Mouse (Mus musculus) stomach, postnatal 0 days (tissue): ENCODE results near the gene Rbm3. TPM values are rescaled to one million over a fixed set of nuclear protein-coding genes. Genes with fewer than 3 reads are reported as not detected.

Experiments used
- ATAC-seq: fragments of 200-750 bp; cut with Nextera tagmentation; 2 replicates; pipeline ENCODE4 v1.8.0; 2017; ENCODE audit not compliant: low FRiP score, low TSS enrichment
- DNase-seq: peaks from one replicate; pipeline ENCODE4 v3.0.0-alpha.2; 2016; ENCODE audit warnings: low spot score
- H3K27ac ChIP-seq: fragments of 300-500 bp; sonication (generic); replicated peaks from 2 replicates; pipeline ENCODE4 v1.5.1; 2014; ENCODE audit warnings: mild to moderate bottlenecking, control low read depth
- H3K27me3 ChIP-seq: fragments of 300-500 bp; sonication (generic); 2 replicates; pipeline ENCODE4 v1.6.1; 2014; ENCODE audit warnings: low read length; ENCODE audit not compliant: control insufficient read depth, insufficient read depth
- H3K36me3 ChIP-seq: fragments of 300-500 bp; sonication (generic); 2 replicates; pipeline ENCODE4 v1.6.1; 2014; ENCODE audit warnings: low read length, mixed read lengths; ENCODE audit not compliant: control insufficient read depth, insufficient read depth
- H3K4me1 ChIP-seq: fragments of 300-500 bp; sonication (generic); replicated peaks from 2 replicates; pipeline ENCODE4 v1.6.1; 2014; ENCODE audit warnings: antibody characterized with exemption; ENCODE audit not compliant: control insufficient read depth, insufficient read depth
- H3K4me2 ChIP-seq: fragments of 300-500 bp; sonication (generic); replicated peaks from 2 replicates; pipeline ENCODE4 v1.6.1; 2014; ENCODE audit warnings: low read depth, mild to moderate bottlenecking, control low read depth, moderate library complexity
- H3K4me3 ChIP-seq: fragments of 300-500 bp; sonication (generic); 2 replicates; pipeline ENCODE4 v1.5.1; 2014; ENCODE audit warnings: low read depth, low read length, control low read depth
- H3K9ac ChIP-seq: fragments of 300-500 bp; sonication (generic); 2 replicates; pipeline ENCODE4 v1.6.1; 2014; ENCODE audit warnings: mild to moderate bottlenecking, low read length, control low read depth, mixed read lengths
- H3K9me3 ChIP-seq: fragments of 300-500 bp; sonication (generic); 2 replicates; pipeline ENCODE4 v1.6.1; 2016; ENCODE audit warnings: low read length; ENCODE audit not compliant: control insufficient read depth
- CTCF ChIP-seq: IDR thresholded peaks from 2 replicates; pipeline ENCODE4 v1.5.1; 2016; ENCODE audit warnings: antibody characterized with exemption, low read depth, mild to moderate bottlenecking, moderate library complexity
- EP300 ChIP-seq: optimal IDR thresholded peaks from 2 replicates; pipeline ENCODE3; 2016; ENCODE audit warnings: antibody characterized with exemption
- WGBS: fragments of 180-500 bp; shearing (Covaris S2); extraction: QIAGEN DNeasy Blood & Tissue Kit; methylation state at CpG from one replicate; pipeline ENCODE4 v1.1.7; 2014; 5-methylcytosine and 5-hydroxymethylcytosine counted together
- polyA plus RNA-seq: library from polyadenylated mRNA; unstranded; fragments of >200 nt; fragmentation: Nextera tagmentation; extraction: Ambion mirVana; gene quantifications from 2 replicates; pipeline ENCODE4 v1.2.1, GENCODE M21; 2015

Rbm3 gene
- polyA plus RNA-seq, 1 experiment from 2014 or later: 659 TPM

- H3K4me1 ChIP-seq: no peaks in the 10 kb centered on the region
- H3K4me3 ChIP-seq: no peak overlapping the region
- no peak for DNase-seq
- H3K36me3 ChIP-seq: no peaks in the 10 kb centered on the region
- no peak overlapping the region for H3K9ac ChIP-seq
- no peak for TF ChIP-seq EP300
- TF ChIP-seq CTCF: no peak
- no peaks in the 10 kb centered on the region for H3K27me3 ChIP-seq
- no peak overlapping the region for H3K4me2 ChIP-seq
- no peak for ATAC-seq
- H3K9me3 ChIP-seq: no peaks in the 10 kb centered on the region
- no peak overlapping the region for H3K27ac ChIP-seq
Measured at GRCm38 (mm10) chrX:8117264-8117663, 28.4 kb downstream of the Rbm3 start.

DNA sequence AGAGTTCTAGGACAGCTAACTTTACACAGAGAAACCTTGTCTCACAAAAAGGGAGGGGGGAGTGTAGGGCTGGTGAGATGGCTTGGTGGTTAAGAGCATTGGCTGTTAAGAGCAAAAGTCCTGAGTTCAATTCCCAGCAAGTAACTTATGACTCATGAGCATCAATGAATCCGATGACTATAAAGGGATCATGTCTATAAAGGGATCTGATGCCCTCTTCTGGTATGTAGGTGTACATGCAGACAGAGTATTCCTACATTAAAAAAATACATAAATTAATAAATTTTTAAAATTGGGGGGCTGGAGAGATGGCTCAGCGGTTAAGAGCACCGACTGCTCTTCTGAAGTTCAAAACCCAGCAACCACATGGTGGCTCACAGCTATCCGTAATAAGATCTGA lies 30.4 kb downstream of the Rbm3 start:
- H3K27me3 ChIP-seq: no peaks in the 10 kb centered on the region
- H3K9ac ChIP-seq: no peak overlapping the region
- H3K4me2 ChIP-seq: no peak overlapping the region
- ATAC-seq (no peak), DNase-seq (no peak)
- no peaks in the 10 kb centered on the region for H3K4me1 ChIP-seq
- peak; percentile 52 for TF ChIP-seq CTCF
- no peak for TF ChIP-seq EP300
- H3K36me3 ChIP-seq: no peaks in the 10 kb centered on the region
- no peak overlapping the region for H3K27ac ChIP-seq
- WGBS: 65% methylated on average over 4 of the region's 4 CpGs
- no peaks in the 10 kb centered on the region for H3K9me3 ChIP-seq
- no peak overlapping the region for H3K4me3 ChIP-seq

GRCm38 (mm10) chrX:8105019-8105418 lies 40.7 kb downstream of the Rbm3 start:
- no peak overlapping the region for H3K4me3 ChIP-seq
- no peaks in the 10 kb centered on the region for H3K9me3 ChIP-seq
- DNase-seq (no peak), ATAC-seq (no peak)
- WGBS: 95% methylated on average over 3 of the region's 3 CpGs
- H3K9ac ChIP-seq: no peak overlapping the region
- no peak for TF ChIP-seq CTCF
- H3K27me3 ChIP-seq: no peaks in the 10 kb centered on the region
- no peaks in the 10 kb centered on the region for H3K36me3 ChIP-seq
- H3K4me1 ChIP-seq: no peaks in the 10 kb centered on the region
- no peak overlapping the region for H3K4me2 ChIP-seq
- H3K27ac ChIP-seq: no peak overlapping the region

DNA sequence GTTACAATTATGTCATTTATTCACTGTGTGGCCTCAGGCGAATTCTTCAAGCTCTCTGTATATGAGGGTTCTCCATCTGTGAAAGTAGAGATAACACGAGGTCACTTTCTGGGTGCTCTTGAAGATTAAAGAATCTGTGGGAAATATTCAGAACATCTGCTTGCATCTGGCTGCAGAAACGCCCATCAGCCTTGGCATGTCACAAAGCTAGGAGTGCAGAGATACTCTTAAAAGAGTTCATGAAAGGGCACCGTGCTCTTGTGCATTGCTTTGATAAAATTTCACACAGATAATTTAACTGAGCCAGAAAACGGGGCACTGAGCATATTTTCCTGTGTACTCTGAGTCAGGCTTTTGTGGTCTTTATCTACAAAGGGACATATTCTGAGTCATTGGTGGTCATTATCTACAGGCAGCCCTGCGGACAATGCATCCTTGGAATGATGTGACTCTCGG lies 43.4 kb downstream of the Rbm3 start:
- no peak overlapping the region for H3K27ac ChIP-seq
- H3K36me3 ChIP-seq: no peaks in the 10 kb centered on the region
- H3K4me2 ChIP-seq: no peak overlapping the region
- no peak overlapping the region for H3K9ac ChIP-seq
- ATAC-seq (no peak), DNase-seq (no peak)
- H3K4me1 ChIP-seq: no peaks in the 10 kb centered on the region
- no peak for TF ChIP-seq CTCF
- no peak for TF ChIP-seq EP300
- no peak overlapping the region for H3K4me3 ChIP-seq
- H3K9me3 ChIP-seq: no peaks in the 10 kb centered on the region
- WGBS: 58% methylated on average over 7 of the region's 7 CpGs
- H3K27me3 ChIP-seq: no peaks in the 10 kb centered on the region

DNA sequence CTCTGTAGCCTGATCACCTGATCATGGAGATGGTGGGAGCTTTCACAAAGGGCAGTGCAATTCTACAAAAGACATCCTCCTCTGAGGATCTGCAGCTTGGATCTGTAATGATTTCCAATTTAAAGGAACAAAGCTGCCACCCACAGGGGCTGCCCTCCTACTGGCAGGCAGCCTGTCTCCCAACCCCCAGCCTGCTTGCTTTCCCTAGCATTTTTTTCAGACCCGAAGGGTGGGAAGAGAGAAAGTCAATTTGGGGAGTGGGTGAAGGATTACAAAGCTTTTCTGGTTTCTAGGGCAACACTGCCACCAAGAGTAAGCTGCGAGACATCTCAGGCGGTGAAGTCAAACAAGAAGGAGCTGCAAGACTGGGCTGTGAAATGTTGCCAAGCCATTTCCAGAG lies 44.7 kb downstream of the Rbm3 start:
- no peak overlapping the region for H3K27ac ChIP-seq
- 27% methylated on average over 3 of the region's 3 CpGs for WGBS
- ATAC-seq (no peak), DNase-seq (peak; percentile 16)
- no peaks in the 10 kb centered on the region for H3K27me3 ChIP-seq
- no peaks in the 10 kb centered on the region for H3K4me1 ChIP-seq
- no peaks in the 10 kb centered on the region for H3K9me3 ChIP-seq
- no peak overlapping the region for H3K9ac ChIP-seq
- TF ChIP-seq EP300 (no peak), CTCF (peak; percentile 56)
- H3K4me3 ChIP-seq: no peak overlapping the region
- no peak overlapping the region for H3K4me2 ChIP-seq
- H3K36me3 ChIP-seq: no peaks in the 10 kb centered on the region

GRCm38 (mm10) chrX:8099435-8099834 lies 46.2 kb downstream of the Rbm3 start:
- WGBS: 49% methylated on average over 4 of the region's 4 CpGs

More at GRCm38 (mm10) chrX:8099435-8099834, 46.2 kb downstream of the Rbm3 start:
- Histone ChIP-seq H3K27ac (no peak overlapping the region), H3K27me3 (no peaks in the 10 kb centered on the region), H3K9me3 (no peaks in the 10 kb centered on the region), H3K4me2 (no peak overlapping the region), H3K4me1 (no peaks in the 10 kb centered on the region), H3K36me3 (no peaks in the 10 kb centered on the region), H3K4me3 (no peak overlapping the region), H3K9ac (no peak overlapping the region)
- ATAC-seq (no peak), DNase-seq (no peak)
- TF ChIP-seq EP300: no peak
- TF ChIP-seq CTCF: no peak
